Mouse (Mus musculus) cerebellum, adult 11-12 months (tissue): Measurements from ENCODE around the gene Xpr1.

Experiments used
- DNase-seq: peaks from one replicate; pipeline ENCODE4 v3.0.0; 2022

Xpr1 gene

GRCm38 (mm10) chr1:155416701-155417677 lies at the start of gene Xpr1:
Gene Xpr1, minus strand, starts transcription at chr1:155417415.
- DNase-seq: peak; percentile 95

- no peak for DNase-seq
These were observed 46.2 kb upstream of the Xpr1 start for GRCm38 (mm10) chr1:155463442-155463841.

GRCm38 (mm10) chr1:155462582-155462981 lies 45.4 kb upstream of the Xpr1 start:
- no peak for DNase-seq

GRCm38 (mm10) chr1:155457532-155457931 lies 40.3 kb upstream of the Xpr1 start:
- no peak for DNase-seq

GRCm38 (mm10) chr1:155453180-155453579 lies 36.0 kb upstream of the Xpr1 start:
- DNase-seq: peak; percentile 22

GRCm38 (mm10) chr1:155448932-155449331 lies 31.7 kb upstream of the Xpr1 start:
- DNase-seq: no peak

GRCm38 (mm10) chr1:155447277-155447676 lies 30.1 kb upstream of the Xpr1 start:
- DNase-seq: no peak

GRCm38 (mm10) chr1:155443115-155443514 lies 25.9 kb upstream of the Xpr1 start:
- DNase-seq: no peak

- no peak for DNase-seq
These were observed 25.3 kb upstream of the Xpr1 start for GRCm38 (mm10) chr1:155442521-155443001.

GRCm38 (mm10) chr1:155439551-155439950 lies 22.3 kb upstream of the Xpr1 start:
- DNase-seq: no peak

GRCm38 (mm10) chr1:155438525-155438924 lies 21.3 kb upstream of the Xpr1 start:
- no peak for DNase-seq

GRCm38 (mm10) chr1:155429304-155429703 lies 12.1 kb upstream of the Xpr1 start:
- DNase-seq: no peak

GRCm38 (mm10) chr1:155427126-155427865 lies 10.1 kb upstream of the Xpr1 start:
- DNase-seq: no peak

- DNase-seq: no peak
These were observed 8.6 kb upstream of the Xpr1 start for GRCm38 (mm10) chr1:155425743-155426315.

GRCm38 (mm10) chr1:155425285-155425684 lies 8.1 kb upstream of the Xpr1 start:
- DNase-seq: no peak

GRCm38 (mm10) chr1:155423801-155424200 lies 6.6 kb upstream of the Xpr1 start:
- DNase-seq: no peak

- DNase-seq: no peak
These were observed 4.8 kb upstream of the Xpr1 start for GRCm38 (mm10) chr1:155422022-155422421.

- no peak for DNase-seq
These were observed 991 bp downstream of the Xpr1 start for GRCm38 (mm10) chr1:155416147-155416700.

GRCm38 (mm10) chr1:155415421-155415820 lies 1.8 kb downstream of the Xpr1 start:
- DNase-seq: peak; percentile 14

- no peak for DNase-seq
These were observed 4.5 kb downstream of the Xpr1 start for GRCm38 (mm10) chr1:155412705-155413104.

- DNase-seq: no peak
These were observed 8.6 kb downstream of the Xpr1 start for GRCm38 (mm10) chr1:155408577-155408966.

GRCm38 (mm10) chr1:155407697-155408576 lies 9.3 kb downstream of the Xpr1 start:
- DNase-seq: no peak
